Mouse (Mus musculus): Measurements from ENCODE around the gene Gm3424.
"Not testable (repeated sequence)": the region's sequence is repeated elsewhere in the genome, so short reads cannot be mapped to it uniquely, and the experiment has no call there.

Gm3424 gene

DNA sequence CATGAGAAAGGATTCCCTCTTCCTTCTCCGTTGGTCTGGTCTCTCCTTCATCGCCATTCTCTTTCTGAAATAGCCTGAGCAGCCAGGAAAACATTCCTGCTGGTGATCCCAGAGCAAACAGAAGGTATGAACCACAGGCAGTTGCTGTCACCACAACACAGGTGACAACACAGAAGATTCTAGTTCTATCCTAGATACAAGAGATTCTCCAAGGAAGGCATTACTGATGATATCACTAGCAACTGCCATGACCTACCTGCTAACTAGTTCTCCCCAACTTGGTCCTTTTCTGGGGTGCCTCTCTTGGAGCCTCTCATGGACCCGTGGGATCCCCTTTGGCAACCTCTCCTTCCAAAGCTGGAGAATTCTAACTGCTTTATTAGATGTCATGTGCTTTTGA is at the start of gene Gm3424:
Gene Gm3424, minus strand, starts transcription at position 101 of the 400 bp plus-strand sequence.
- not testable (repeated sequence) for DNase-seq (ENCODE audit: low spot score)

DNA sequence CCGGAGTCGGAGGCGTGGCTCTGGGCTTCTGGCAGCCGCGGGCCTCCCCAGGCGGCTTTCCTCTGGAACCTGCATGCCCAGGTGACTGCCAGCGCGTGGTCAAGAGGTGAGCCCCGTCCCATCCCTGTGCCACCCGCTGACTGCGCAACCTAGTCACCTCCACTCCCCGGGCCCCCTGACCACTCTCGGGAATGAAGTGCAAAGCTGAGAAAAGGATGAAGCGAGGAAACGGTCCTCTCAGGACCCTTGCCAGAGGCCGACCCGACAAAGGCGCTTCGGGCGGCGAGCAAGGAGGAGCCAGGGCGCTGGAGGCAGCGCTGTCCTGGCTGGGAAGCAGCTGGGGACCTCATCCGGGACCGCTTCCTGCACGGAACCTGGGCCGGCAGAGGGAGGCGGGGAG is 49.7 kb upstream of the Gm3424 start:
- not testable (repeated sequence) for DNase-seq (ENCODE audit: low spot score)

DNA sequence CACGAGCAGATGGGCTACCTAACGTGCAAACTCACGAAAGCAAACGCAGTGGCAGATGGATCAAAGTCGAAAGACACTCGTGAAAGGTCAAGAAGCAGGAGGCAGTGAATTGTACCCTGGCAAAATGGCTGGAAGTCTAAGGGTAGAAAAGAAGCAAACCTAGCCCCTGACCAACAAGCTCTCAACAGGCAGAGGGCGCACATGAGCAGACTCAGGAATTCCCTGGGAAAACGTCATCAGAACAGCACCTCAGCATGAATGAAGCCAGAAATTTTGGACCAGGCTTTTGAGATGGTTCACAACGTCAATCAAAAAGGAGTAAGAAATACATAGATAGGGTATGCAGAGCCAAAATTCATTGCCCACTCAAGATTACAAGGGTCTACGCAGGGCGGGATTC is 49.0 kb upstream of the Gm3424 start:
- DNase-seq (ENCODE audit: low spot score) = not testable (repeated sequence)

- DNase-seq (ENCODE audit: low spot score) = not testable (repeated sequence)
Measured at GRCm38 (mm10) chr14:5855911-5856310, 25.8 kb upstream of the Gm3424 start.

DNA sequence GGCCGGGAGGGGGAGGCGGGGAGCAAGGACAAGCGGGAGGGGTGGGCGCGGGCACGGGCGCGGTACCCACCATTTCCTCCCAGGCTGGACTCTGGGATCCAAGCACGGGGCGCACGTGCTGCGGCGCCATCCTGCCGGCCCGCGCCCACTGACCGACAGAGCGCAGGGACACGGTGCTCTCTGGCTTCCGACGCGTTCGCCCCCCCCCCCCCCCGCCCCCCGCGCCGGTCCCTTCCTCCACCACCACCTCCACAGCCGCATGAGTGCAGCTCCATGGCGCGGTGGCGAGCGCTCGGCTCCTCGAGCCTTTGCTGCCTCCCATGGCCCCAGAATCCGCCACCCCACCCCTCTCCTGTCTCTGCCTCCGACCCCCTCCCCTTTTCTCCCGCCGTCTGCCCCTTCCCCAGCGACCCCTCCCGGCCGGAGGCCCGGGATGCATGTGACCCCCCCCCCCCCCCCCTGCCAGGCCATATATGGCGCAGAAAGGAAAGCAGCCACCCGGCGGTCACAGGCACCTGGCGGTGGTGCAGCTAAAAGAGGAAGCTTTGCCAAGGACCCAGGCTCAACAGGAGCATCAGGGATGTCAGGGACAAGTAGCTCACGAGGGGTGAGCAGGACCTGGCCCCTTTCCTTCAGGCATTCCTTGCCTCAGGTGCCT is 17.3 kb downstream of the Gm3424 start:
- not testable (repeated sequence) for DNase-seq (ENCODE audit: low spot score)

GRCm38 (mm10) chr14:5807882-5808281 is 22.2 kb downstream of the Gm3424 start, which contains the start of gene Gm3383:
TSS of gene Gm3383 (minus strand) at chr14:5807982.
- not testable (repeated sequence) for DNase-seq (ENCODE audit: low spot score)
